Mouse (Mus musculus): Measurements from ENCODE around the gene Efhd2. TPM values are rescaled to one million over a fixed set of nuclear protein-coding genes. Genes with fewer than 3 reads are reported as not detected.
A peak's percentile ranks its signal among the peaks of the same experiment; 100 is the strongest.

The Efhd2 gene
- total RNA-seq, 2 experiments from 2014 or later, result 5.8 to 6.4 TPM

GRCm38 (mm10) chr4:141881950-141882349, 7.2 kb upstream of the Efhd2 start:
- no peak for DNase-seq
- intact Hi-C loops (cut with DNase I), result no loop called here

- intact Hi-C loops (cut with DNase I), result no loop called here
- DNase-seq, result no peak
Observed at GRCm38 (mm10) chr4:141881289-141881914, 6.7 kb upstream of the Efhd2 start.

- no peak for DNase-seq
- intact Hi-C loops (cut with DNase I), result no loop called here
Observed at GRCm38 (mm10) chr4:141879875-141880274, 5.2 kb upstream of the Efhd2 start.

- no peak for DNase-seq
- intact Hi-C loops (cut with DNase I), result no loop called here
Observed at GRCm38 (mm10) chr4:141879074-141879473, 4.4 kb upstream of the Efhd2 start.

GRCm38 (mm10) chr4:141878621-141879020, 3.9 kb upstream of the Efhd2 start:
- intact Hi-C loops (cut with DNase I), result no loop called here

GRCm38 (mm10) chr4:141875481-141876108, 875 bp upstream of the Efhd2 start:
- intact Hi-C loops (cut with DNase I), result no loop called here
- peak in 1 of 2 experiments; percentile 1 for DNase-seq

More at GRCm38 (mm10) chr4:141878621-141879020, 3.9 kb upstream of the Efhd2 start:
- DNase-seq, result no peak

GRCm38 (mm10) chr4:141874111-141874600, 564 bp downstream of the Efhd2 start:
- DNase-seq, result peak in 1 of 2 experiments; percentile 1
- intact Hi-C loops (cut with DNase I), result no loop called here

GRCm38 (mm10) chr4:141872977-141873376, 1.7 kb downstream of the Efhd2 start:
- DNase-seq, result peak in 1 of 2 experiments; percentile 5
- intact Hi-C loops (cut with DNase I), result no loop called here

GRCm38 (mm10) chr4:141871909-141872308, 2.8 kb downstream of the Efhd2 start:
- DNase-seq, result peak; percentile 12 to 16
- intact Hi-C loops (cut with DNase I), result no loop called here

- peak in 1 of 2 experiments; percentile 3 for DNase-seq
- intact Hi-C loops (cut with DNase I), result no loop called here
Observed at GRCm38 (mm10) chr4:141871333-141871725, 3.4 kb downstream of the Efhd2 start.

- intact Hi-C loops (cut with DNase I), result no loop called here
- no peak for DNase-seq
Observed at GRCm38 (mm10) chr4:141870666-141871332, 3.9 kb downstream of the Efhd2 start.

GRCm38 (mm10) chr4:141869436-141870215, 5.1 kb downstream of the Efhd2 start:
- DNase-seq, result peak in 1 of 2 experiments; percentile 11
- intact Hi-C loops (cut with DNase I), result no loop called here

GRCm38 (mm10) chr4:141868051-141868450, 6.7 kb downstream of the Efhd2 start:
- intact Hi-C loops (cut with DNase I), result no loop called here
- peak in 1 of 2 experiments; percentile 12 for DNase-seq

GRCm38 (mm10) chr4:141867498-141867897, 7.2 kb downstream of the Efhd2 start:
- intact Hi-C loops (cut with DNase I), result no loop called here
- peak; percentile 42 to 64 for DNase-seq

- intact Hi-C loops (cut with DNase I), result no loop called here
- DNase-seq, result peak in 1 of 2 experiments; percentile 20
Observed at GRCm38 (mm10) chr4:141866933-141867490, 7.7 kb downstream of the Efhd2 start.

- DNase-seq, result peak in 1 of 2 experiments; percentile 10
- intact Hi-C loops (cut with DNase I), result no loop called here
Observed at GRCm38 (mm10) chr4:141865600-141865999, 9.1 kb downstream of the Efhd2 start.

- intact Hi-C loops (cut with DNase I), result no loop called here
- no peak for DNase-seq
Observed at GRCm38 (mm10) chr4:141865006-141865405, 9.7 kb downstream of the Efhd2 start.

- intact Hi-C loops (cut with DNase I), result no loop called here
- peak in 1 of 2 experiments; percentile 10 for DNase-seq
Observed at GRCm38 (mm10) chr4:141864506-141864905, 10.2 kb downstream of the Efhd2 start.

GRCm38 (mm10) chr4:141863726-141864280, 10.9 kb downstream of the Efhd2 start:
- intact Hi-C loops (cut with DNase I), result no loop called here
- DNase-seq, result no peak

GRCm38 (mm10) chr4:141862867-141863266, 11.9 kb downstream of the Efhd2 start:
- no peak for DNase-seq
- intact Hi-C loops (cut with DNase I), result no loop called here
